Mouse (Mus musculus) embryonic facial prominence, embryonic 15.5 days (tissue): Measurements from ENCODE around the gene Carm1. TPM values are rescaled to one million over a fixed set of nuclear protein-coding genes. Genes with fewer than 3 reads are reported as not detected.

Source experiments
- ATAC-seq: fragments of 200-750 bp; cut with Nextera tagmentation; 2 replicates; pipeline ENCODE4 v1.8.0; 2017; ENCODE audit warnings: low read depth, moderate TSS enrichment; ENCODE audit not compliant: insufficient number of reproducible peaks, low FRiP score, low TSS enrichment
- H3K27ac ChIP-seq: fragments of 300-500 bp; sonication (generic); replicated peaks from 2 replicates; pipeline ENCODE4 v1.5.1; 2015; ENCODE audit warnings: mild to moderate bottlenecking, inconsistent platforms
- H3K27me3 ChIP-seq: fragments of 300-500 bp; sonication (generic); 2 replicates; pipeline ENCODE4 v1.6.1; 2015; ENCODE audit warnings: inconsistent platforms
- H3K36me3 ChIP-seq: fragments of 300-500 bp; sonication (generic); 2 replicates; pipeline ENCODE4 v1.6.1; 2015; ENCODE audit warnings: mild to moderate bottlenecking, inconsistent platforms
- H3K4me1 ChIP-seq: fragments of 300-500 bp; sonication (generic); 2 replicates; pipeline ENCODE4 v1.6.1; 2015; ENCODE audit warnings: inconsistent platforms
- H3K4me2 ChIP-seq: fragments of 300-500 bp; sonication (generic); replicated peaks from 2 replicates; pipeline ENCODE4 v1.6.1; 2015; ENCODE audit warnings: mild to moderate bottlenecking, inconsistent platforms
- H3K4me3 ChIP-seq: fragments of 300-500 bp; sonication (generic); replicated peaks from 2 replicates; pipeline ENCODE4 v1.5.1; 2015; ENCODE audit warnings: mild to moderate bottlenecking, inconsistent platforms
- H3K9ac ChIP-seq: fragments of 300-500 bp; sonication (generic); 2 replicates; pipeline ENCODE4 v1.6.1; 2015; ENCODE audit warnings: inconsistent platforms
- H3K9me3 ChIP-seq: fragments of 300-500 bp; sonication (generic); replicated peaks from 2 replicates; pipeline ENCODE4 v1.6.1; 2016; ENCODE audit warnings: inconsistent platforms
- WGBS: fragments of 180-500 bp; shearing (Covaris S2); methylation state at CpG from one replicate; pipeline ENCODE4 v1.1.7; 2015; 5-methylcytosine and 5-hydroxymethylcytosine counted together
- polyA plus RNA-seq: library from polyadenylated mRNA; unstranded; fragments of >200 nt; fragmentation: Nextera tagmentation; extraction: Ambion mirVana; gene quantifications from 2 replicates; pipeline ENCODE4 v1.2.1, GENCODE M21; 2015

Gene Carm1
- polyA plus RNA-seq, 1 experiment from 2014 or later, result 61.5 TPM

DNA sequence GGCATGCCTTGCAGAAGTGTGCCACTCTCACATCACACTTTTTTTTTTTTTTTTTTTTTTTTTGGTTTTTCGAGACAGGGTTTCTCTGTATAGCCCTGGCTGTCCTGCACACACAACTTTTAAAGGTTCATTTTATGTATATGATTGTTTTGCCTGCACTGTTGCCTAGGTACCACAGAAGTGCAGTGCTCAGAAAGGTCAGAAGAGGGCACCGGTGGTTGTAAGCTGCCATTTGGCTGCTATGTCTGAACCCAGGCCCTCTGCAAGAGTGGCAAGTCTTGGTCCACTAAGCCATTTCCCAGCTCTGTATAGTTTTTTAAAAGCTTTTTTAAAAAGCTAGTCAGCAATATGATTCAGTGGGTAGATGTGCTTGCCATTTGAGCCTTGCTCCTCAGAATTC is 51.5 kb downstream of the Carm1 start:
- H3K4me2 ChIP-seq, result no peak overlapping the region
- H3K9me3 ChIP-seq, result no peaks in the 10 kb centered on the region
- H3K4me3 ChIP-seq, result no peak overlapping the region
- H3K27ac ChIP-seq, result no peak overlapping the region
- H3K36me3 ChIP-seq, result peaks cover 18% of the 10 kb centered on the region
- no peak overlapping the region for H3K9ac ChIP-seq
- ATAC-seq, result no peak
- WGBS, result 28% methylated on average over 2 of the region's 2 CpGs
- H3K4me1 ChIP-seq, result peaks cover 22% of the 10 kb centered on the region
- H3K27me3 ChIP-seq, result no peaks in the 10 kb centered on the region

DNA sequence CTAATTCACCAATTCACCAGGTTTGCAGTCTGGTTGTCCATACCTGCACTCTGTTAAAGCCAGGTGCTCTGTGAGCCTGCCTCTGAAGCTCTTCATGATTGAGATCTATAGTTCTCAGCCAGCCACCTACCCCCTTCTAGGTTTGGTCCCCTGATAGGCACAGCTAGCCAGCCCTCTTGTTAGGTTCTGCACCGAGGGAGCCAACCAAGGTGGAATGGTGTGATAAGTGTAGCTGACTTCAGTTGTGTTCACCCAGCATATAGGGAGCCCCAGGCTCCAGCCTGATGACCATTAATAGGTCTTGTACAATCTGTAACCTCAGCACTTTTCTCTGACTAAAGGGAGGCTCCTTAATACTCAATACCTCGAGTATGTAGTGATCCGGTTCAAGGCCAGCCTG is 53.5 kb downstream of the Carm1 start:
- H3K4me1 ChIP-seq, result 0 out of 2 replicates have a peak, but pooled peaks cover 3% of the 10 kb centered on the region
- peaks cover 11% of the 10 kb centered on the region for H3K36me3 ChIP-seq
- no peak for ATAC-seq
- H3K27me3 ChIP-seq, result no peaks in the 10 kb centered on the region
- no peak overlapping the region for H3K9ac ChIP-seq
- no peak overlapping the region for H3K4me2 ChIP-seq
- no peak overlapping the region for H3K27ac ChIP-seq
- H3K9me3 ChIP-seq, result no peaks in the 10 kb centered on the region
- WGBS, result 75% methylated on average over 3 of the region's 3 CpGs
- no peak overlapping the region for H3K4me3 ChIP-seq

GRCm38 (mm10) chr9:21601073-21601472 is 54.4 kb downstream of the Carm1 start:
- Histone ChIP-seq H3K4me3 (no peak overlapping the region), H3K4me1 (no peaks in the 10 kb centered on the region), H3K4me2 (no peak overlapping the region), H3K9me3 (no peaks in the 10 kb centered on the region), H3K9ac (no peak overlapping the region), H3K36me3 (peaks cover 2% of the 10 kb centered on the region), H3K27ac (no peak overlapping the region), H3K27me3 (no peaks in the 10 kb centered on the region)
- WGBS, result 85% methylated on average over 2 of the region's 2 CpGs
- ATAC-seq, result no peak

- Histone ChIP-seq H3K4me1 (no peaks in the 10 kb centered on the region), H3K9ac (no peak overlapping the region), H3K4me2 (no peak overlapping the region), H3K9me3 (no peaks in the 10 kb centered on the region), H3K36me3 (no peaks in the 10 kb centered on the region), H3K4me3 (no peak overlapping the region), H3K27ac (no peak overlapping the region), H3K27me3 (no peaks in the 10 kb centered on the region)
- ATAC-seq, result no peak
- 48% methylated on average over 10 of the region's 10 CpGs for whole genome bisulfite sequencing
Observed at GRCm38 (mm10) chr9:21601722-21602399, 55.2 kb downstream of the Carm1 start.

DNA sequence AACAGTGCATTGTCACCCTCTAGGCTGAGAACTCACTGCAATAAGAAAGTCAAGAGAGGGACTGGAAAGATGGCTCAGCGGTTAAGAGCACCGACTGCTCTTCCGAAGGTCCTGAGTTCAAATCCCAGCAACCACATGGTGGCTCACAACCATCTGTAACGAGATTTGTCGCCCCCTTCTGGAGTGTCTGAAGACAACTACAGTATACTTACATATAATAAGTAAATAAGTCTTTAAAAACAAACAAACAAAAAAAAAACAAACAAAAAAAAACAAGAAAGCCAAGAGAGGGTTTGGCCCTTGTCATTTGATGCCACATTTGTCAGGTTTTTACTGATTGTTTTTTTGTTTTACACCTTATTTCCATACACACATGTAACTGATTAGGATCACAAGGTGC is 57.4 kb downstream of the Carm1 start:
- ATAC-seq, result no peak
- Histone ChIP-seq H3K9me3 (no peaks in the 10 kb centered on the region), H3K4me3 (no peak overlapping the region), H3K36me3 (no peaks in the 10 kb centered on the region), H3K9ac (no peak overlapping the region), H3K27me3 (no peaks in the 10 kb centered on the region), H3K4me2 (no peak overlapping the region), H3K27ac (no peak overlapping the region), H3K4me1 (no peaks in the 10 kb centered on the region)
- WGBS, result 72% methylated on average over 5 of the region's 5 CpGs

- Histone ChIP-seq H3K4me3 (no peak overlapping the region), H3K9ac (no peak overlapping the region), H3K36me3 (no peaks in the 10 kb centered on the region), H3K27ac (no peak overlapping the region), H3K4me2 (no peak overlapping the region), H3K9me3 (no peaks in the 10 kb centered on the region), H3K4me1 (no peaks in the 10 kb centered on the region), H3K27me3 (no peaks in the 10 kb centered on the region)
- no peak for ATAC-seq
- WGBS, result 67% methylated on average over 5 of the region's 5 CpGs
Observed at GRCm38 (mm10) chr9:21605865-21606264, 59.2 kb downstream of the Carm1 start.

- 82% methylated on average over 1 of the region's 1 CpGs for WGBS
Observed at GRCm38 (mm10) chr9:21606648-21607047, 60.0 kb downstream of the Carm1 start.

DNA sequence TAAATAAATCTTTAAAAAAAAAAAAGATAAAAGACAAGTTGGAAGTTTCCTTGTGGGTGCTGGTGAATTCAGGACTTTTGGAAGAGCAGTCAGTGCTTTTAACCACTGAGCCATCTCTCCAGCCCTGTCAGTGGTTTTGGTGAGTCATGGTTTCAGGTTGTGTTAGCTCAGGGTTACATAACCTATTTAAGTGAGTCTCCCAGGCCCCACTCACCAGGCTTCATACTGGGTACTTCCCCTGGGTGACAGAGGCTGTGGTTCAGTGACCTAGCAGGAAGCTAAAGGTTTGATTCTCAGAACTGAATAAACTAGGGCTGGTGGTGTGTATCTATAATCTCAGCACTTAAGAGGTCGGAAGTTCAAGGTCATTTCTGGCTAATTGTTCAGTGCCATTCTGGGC is 63.2 kb downstream of the Carm1 start:
- no peaks in the 10 kb centered on the region for H3K9me3 ChIP-seq
- no peak overlapping the region for H3K9ac ChIP-seq
- no peaks in the 10 kb centered on the region for H3K4me1 ChIP-seq
- H3K4me3 ChIP-seq, result no peak overlapping the region
- no peaks in the 10 kb centered on the region for H3K36me3 ChIP-seq
- no peak overlapping the region for H3K4me2 ChIP-seq
- WGBS, result 78% methylated on average over 1 of the region's 1 CpGs
- ATAC-seq, result no peak
- no peak overlapping the region for H3K27ac ChIP-seq
- H3K27me3 ChIP-seq, result no peaks in the 10 kb centered on the region

More at GRCm38 (mm10) chr9:21606648-21607047, 60.0 kb downstream of the Carm1 start:
- Histone ChIP-seq H3K36me3 (no peaks in the 10 kb centered on the region), H3K27ac (no peak overlapping the region), H3K4me1 (no peaks in the 10 kb centered on the region), H3K4me2 (no peak overlapping the region), H3K4me3 (no peak overlapping the region), H3K9me3 (no peaks in the 10 kb centered on the region), H3K9ac (no peak overlapping the region), H3K27me3 (no peaks in the 10 kb centered on the region)
- no peak for ATAC-seq

DNA sequence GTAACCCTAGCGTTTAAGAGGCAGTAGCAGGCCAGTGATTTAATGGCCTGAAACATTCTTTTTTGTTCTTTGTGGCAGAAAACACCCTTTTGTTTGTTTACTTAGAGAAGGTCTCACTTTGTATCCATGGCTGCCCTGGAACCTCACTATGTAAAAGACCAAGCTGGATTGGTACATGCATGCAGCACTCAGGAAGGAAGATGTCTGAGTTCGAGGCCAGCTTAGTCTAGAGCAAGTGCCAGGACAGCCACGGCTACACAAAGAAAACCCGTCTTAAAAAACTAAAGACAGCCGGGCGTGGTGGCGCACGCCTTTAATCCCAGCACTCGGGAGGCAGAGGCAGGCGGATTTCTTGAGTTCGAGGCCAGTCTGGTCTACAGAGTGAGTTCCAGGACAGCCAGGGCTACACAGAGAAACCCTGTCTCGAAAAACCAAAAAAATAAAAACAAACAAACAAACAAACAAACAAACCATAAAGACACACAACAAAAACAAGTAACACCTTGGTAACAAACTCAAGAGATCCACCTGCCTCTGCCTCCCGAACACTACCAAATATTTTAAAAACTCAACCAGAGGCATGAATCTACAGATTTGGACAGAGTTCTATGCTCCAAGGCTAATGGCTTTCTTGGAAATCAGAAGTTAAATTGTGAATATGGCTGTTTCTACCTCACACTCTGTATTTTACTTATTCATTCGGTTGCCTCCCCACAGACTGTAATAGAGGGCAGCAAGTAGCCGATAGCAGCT is 68.3 kb downstream of the Carm1 start:
- Histone ChIP-seq H3K4me3 (peak overlapping the region; percentile 62), H3K36me3 (no peaks in the 10 kb centered on the region), H3K27me3 (no peaks in the 10 kb centered on the region), H3K27ac (peak overlapping the region; percentile 97), H3K4me1 (peaks cover 17% of the 10 kb centered on the region), H3K9me3 (no peaks in the 10 kb centered on the region), H3K4me2 (peak overlapping the region; percentile 73), H3K9ac (peak overlapping the region; percentile 61)
- no peak for ATAC-seq
- WGBS, result 73% methylated on average over 15 of the region's 15 CpGs

DNA sequence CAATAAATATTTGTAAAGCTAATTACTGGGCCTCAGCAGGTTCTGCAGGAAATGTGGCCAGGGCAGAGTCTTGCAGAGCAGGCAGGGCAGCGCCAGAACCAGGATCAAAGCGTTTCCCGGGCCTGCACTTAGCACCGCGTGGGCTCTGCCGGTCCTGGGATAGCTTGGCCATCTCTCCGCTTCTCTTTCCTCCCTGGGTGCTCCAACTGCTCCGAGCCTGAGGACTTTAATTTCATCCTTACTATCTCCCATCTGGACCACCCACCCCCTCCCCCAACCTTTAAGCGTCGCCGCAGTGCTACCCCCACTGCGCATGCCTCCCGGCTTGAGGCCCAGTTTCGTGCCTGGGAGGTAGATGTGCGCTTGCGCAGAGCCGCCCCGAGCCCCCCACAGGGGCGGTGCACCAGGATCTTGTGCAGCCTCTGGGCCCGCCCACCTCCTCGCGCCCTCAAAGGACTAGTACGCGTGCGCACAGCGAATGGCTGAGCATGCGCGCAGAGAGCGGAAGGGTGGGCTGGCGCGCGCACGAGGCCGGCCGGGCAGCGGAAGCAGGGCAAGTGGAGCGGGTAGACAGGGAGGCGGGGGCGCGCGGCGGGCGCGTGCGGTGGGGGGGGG is 69.0 kb downstream of the Carm1 start, which contains the start of gene Smarca4:
Gene Smarca4 (plus strand): TSS at position 553 of the 615 bp plus-strand sequence.
- Histone ChIP-seq H3K36me3 (no peaks in the 10 kb centered on the region), H3K4me2 (peak within 1 kb of the TSS; percentile 73), H3K27ac (peak within 1 kb of the TSS; percentile 97), H3K9ac (peak within 1 kb of the TSS; percentile 61), H3K9me3 (no peaks in the 10 kb centered on the region), H3K4me3 (peak within 1 kb of the TSS; percentile 62), H3K4me1 (peaks cover 17% of the 10 kb centered on the region), H3K27me3 (no peaks in the 10 kb centered on the region)
- under 1% methylated on average over 41 of the region's 45 CpGs for WGBS
- ATAC-seq, result peak; percentile 98

GRCm38 (mm10) chr9:21616232-21616781 is 69.6 kb downstream of the Carm1 start:
- Histone ChIP-seq H3K4me1 (peaks cover 17% of the 10 kb centered on the region), H3K27ac (peak overlapping the region; percentile 97), H3K9ac (peak overlapping the region; percentile 52), H3K4me2 (peak overlapping the region; percentile 73), H3K9me3 (no peaks in the 10 kb centered on the region), H3K27me3 (no peaks in the 10 kb centered on the region), H3K36me3 (no peaks in the 10 kb centered on the region), H3K4me3 (peak overlapping the region; percentile 62)
- WGBS, result under 1% methylated on average over 57 of the region's 57 CpGs
- peak; percentile 84 for ATAC-seq
